Mouse (Mus musculus) C2C12 (cell line): ENCODE results near the gene Etv5. TPM values are rescaled to one million over a fixed set of nuclear protein-coding genes. Genes with fewer than 3 reads are reported as not detected.

Experiments
- H3K27me3 ChIP-seq: one replicate; pipeline ENCODE4 v1.6.1; 2011; ENCODE audit not compliant: control insufficient read depth, insufficient read depth, insufficient read length
- H3K36me3 ChIP-seq: one replicate; pipeline ENCODE4 v1.6.1; 2011; ENCODE audit not compliant: control insufficient read depth, insufficient read depth
- H3K4me3 ChIP-seq: one replicate; pipeline ENCODE4 v1.5.1; 2011; ENCODE audit warnings: mild to moderate bottlenecking, control low read depth; ENCODE audit not compliant: poor library complexity, insufficient read depth, severe bottlenecking
- H3K79me2 ChIP-seq: one replicate; pipeline ENCODE4 v1.6.1; 2011; ENCODE audit not compliant: control insufficient read depth, insufficient read depth
- H3K79me3 ChIP-seq: one replicate; pipeline ENCODE4 v1.6.1; 2011; ENCODE audit warnings: low read depth, control low read depth
- H3ac ChIP-seq: one replicate; pipeline ENCODE3; 2011; ENCODE audit warnings: low read depth; ENCODE audit not compliant: control insufficient read depth, insufficient read length
- CEBPB ChIP-seq: IDR thresholded peaks from one replicate; pipeline ENCODE4 v1.6.1; 2011; ENCODE audit warnings: low read depth, mild to moderate bottlenecking, control low read depth, moderate library complexity
- CTCF ChIP-seq: IDR thresholded peaks from one replicate; pipeline ENCODE4 v1.5.1; 2011; ENCODE audit not compliant: control insufficient read depth, insufficient read depth, insufficient read length
- FOSL1 ChIP-seq: IDR thresholded peaks from one replicate; pipeline ENCODE4 v1.8.0; 2011; ENCODE audit warnings: mild to moderate bottlenecking, low read length; ENCODE audit not compliant: poor library complexity, insufficient read depth, severe bottlenecking
- MAX ChIP-seq: IDR thresholded peaks from one replicate; pipeline ENCODE4 v1.6.1; 2011; ENCODE audit warnings: mild to moderate bottlenecking, control low read depth
- MYOD1 ChIP-seq: IDR thresholded peaks from one replicate; pipeline ENCODE4 v1.6.1; 2011; ENCODE audit warnings: low read depth; ENCODE audit not compliant: control insufficient read depth, insufficient read length
- MYOG ChIP-seq: IDR thresholded peaks from one replicate; pipeline ENCODE4 v1.6.1; 2011; ENCODE audit not compliant: control insufficient read depth, insufficient read length; ENCODE audit errors: extremely low read depth
- USF1 ChIP-seq: IDR thresholded peaks from one replicate; pipeline ENCODE4 v1.6.1; 2011; ENCODE audit warnings: low read depth, mild to moderate bottlenecking, control low read depth, moderate library complexity
- polyA plus RNA-seq: library from polyadenylated mRNA; unstranded; fragments of >200 nt; fragmentation: generic; extraction: Trizol; gene quantifications from one replicate; pipeline ENCODE4 v1.2.1, GENCODE M21; 2012; ENCODE audit warnings: missing spikeins

The Etv5 gene
- polyA plus RNA-seq, 1 experiment, result 10.2 TPM

DNA sequence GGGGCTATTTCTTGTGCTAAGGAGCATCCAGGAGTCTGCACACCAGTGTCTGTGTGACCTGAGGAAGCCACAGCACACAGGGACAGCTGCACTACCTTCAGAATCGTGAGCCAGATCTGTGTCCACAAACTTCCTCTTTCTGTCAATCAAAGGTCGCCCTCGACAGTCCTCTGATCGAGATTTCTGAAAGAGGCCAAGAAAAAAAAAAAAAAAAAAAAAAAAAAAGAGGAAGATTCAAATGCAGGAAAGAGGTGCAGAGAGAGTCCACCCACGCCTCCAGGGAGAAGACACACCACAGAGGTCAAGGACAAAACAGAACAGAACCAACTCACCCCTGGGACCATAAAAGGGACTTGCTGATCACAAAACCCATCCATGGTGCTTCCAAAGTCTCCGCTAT lies 3.4 kb downstream of the Etv5 start:
- Histone ChIP-seq H3K79me2 (peaks cover 8% of the 10 kb centered on the region), H3K27me3 (no peaks in the 10 kb centered on the region), H3ac (no peak overlapping the region), H3K4me3 (no peak overlapping the region), H3K36me3 (no peaks in the 10 kb centered on the region), H3K79me3 (no peaks in the 10 kb centered on the region)
- TF ChIP-seq USF1 (no peak), MYOD1 (no peak), MYOG (no peak), CEBPB (no peak), CTCF (no peak), MAX (no peak), FOSL1 (no peak)

- H3K27me3 ChIP-seq, result no peaks in the 10 kb centered on the region
- no peak for TF ChIP-seq MYOD1
- no peak for TF ChIP-seq MAX
- no peak for TF ChIP-seq CTCF
- TF ChIP-seq FOSL1, result no peak
- no peak for TF ChIP-seq MYOG
- no peak for TF ChIP-seq USF1
- no peak for TF ChIP-seq CEBPB
- H3K79me3 ChIP-seq, result no peaks in the 10 kb centered on the region
- no peak overlapping the region for H3K4me3 ChIP-seq
- peaks cover 3% of the 10 kb centered on the region for H3K36me3 ChIP-seq
- H3K79me2 ChIP-seq, result peaks cover 8% of the 10 kb centered on the region
- H3ac ChIP-seq, result no peak overlapping the region
Observed at GRCm38 (mm10) chr16:22434530-22434929, 5.0 kb downstream of the Etv5 start.

- TF ChIP-seq USF1 (no peak), CEBPB (no peak), MAX (no peak), MYOG (no peak), CTCF (no peak), MYOD1 (no peak), FOSL1 (no peak)
- H3K4me3 ChIP-seq, result no peak overlapping the region
Observed at GRCm38 (mm10) chr16:22433944-22434343, 5.6 kb downstream of the Etv5 start.

GRCm38 (mm10) chr16:22431773-22432172 lies 7.7 kb downstream of the Etv5 start:
- no peaks in the 10 kb centered on the region for H3K27me3 ChIP-seq
- peaks cover 3% of the 10 kb centered on the region for H3K36me3 ChIP-seq
- H3K79me3 ChIP-seq, result no peaks in the 10 kb centered on the region
- no peak overlapping the region for H3K4me3 ChIP-seq
- H3ac ChIP-seq, result no peak overlapping the region
- H3K79me2 ChIP-seq, result no peaks in the 10 kb centered on the region
- TF ChIP-seq MYOG (no peak), MAX (no peak), USF1 (no peak), MYOD1 (no peak), FOSL1 (no peak), CEBPB (no peak), CTCF (no peak)

More at GRCm38 (mm10) chr16:22433944-22434343, 5.6 kb downstream of the Etv5 start:
- H3K27me3 ChIP-seq, result no peaks in the 10 kb centered on the region
- H3K79me2 ChIP-seq, result peaks cover 5% of the 10 kb centered on the region
- peaks cover 3% of the 10 kb centered on the region for H3K36me3 ChIP-seq
- H3ac ChIP-seq, result no peak overlapping the region
- H3K79me3 ChIP-seq, result no peaks in the 10 kb centered on the region

DNA sequence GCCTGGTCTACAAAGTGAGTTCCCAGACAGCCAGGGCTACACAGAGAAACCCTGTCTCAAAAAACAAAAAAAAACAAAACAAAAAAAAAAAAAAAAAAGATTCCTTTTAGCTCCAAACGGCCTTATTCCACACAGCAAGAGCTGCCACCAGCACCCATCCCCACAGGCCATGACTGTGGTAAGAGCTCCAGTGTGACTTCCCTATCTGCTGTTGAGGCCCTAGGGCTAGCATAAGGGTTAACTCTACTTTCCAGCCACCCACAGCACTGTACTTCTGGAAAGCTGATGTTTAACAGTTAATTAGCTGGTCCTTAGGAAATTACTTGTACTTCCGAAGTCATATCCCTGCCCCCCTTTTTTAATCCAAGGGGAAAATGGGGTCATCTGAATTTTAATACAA lies 8.2 kb downstream of the Etv5 start:
- TF ChIP-seq CEBPB (no peak), MYOG (no peak), USF1 (no peak), MYOD1 (no peak), CTCF (no peak), FOSL1 (no peak), MAX (no peak)
- H3K36me3 ChIP-seq, result peaks cover 3% of the 10 kb centered on the region
- no peaks in the 10 kb centered on the region for H3K27me3 ChIP-seq
- no peaks in the 10 kb centered on the region for H3K79me3 ChIP-seq
- no peak overlapping the region for H3K4me3 ChIP-seq
- no peaks in the 10 kb centered on the region for H3K79me2 ChIP-seq
- H3ac ChIP-seq, result no peak overlapping the region
